Mouse (Mus musculus) liver, postnatal 0 days (tissue): ENCODE data around the gene Sh2d4b.

Source experiments
- CTCF ChIP-seq: sonication (generic); IDR thresholded peaks from 2 replicates; pipeline ENCODE4 v1.5.1; 2016; ENCODE audit warnings: antibody characterized with exemption, low read depth
- EP300 ChIP-seq: IDR thresholded peaks from 2 replicates; pipeline ENCODE4 v1.6.1; 2016; ENCODE audit warnings: antibody characterized with exemption, low read depth, mild to moderate bottlenecking

DNA sequence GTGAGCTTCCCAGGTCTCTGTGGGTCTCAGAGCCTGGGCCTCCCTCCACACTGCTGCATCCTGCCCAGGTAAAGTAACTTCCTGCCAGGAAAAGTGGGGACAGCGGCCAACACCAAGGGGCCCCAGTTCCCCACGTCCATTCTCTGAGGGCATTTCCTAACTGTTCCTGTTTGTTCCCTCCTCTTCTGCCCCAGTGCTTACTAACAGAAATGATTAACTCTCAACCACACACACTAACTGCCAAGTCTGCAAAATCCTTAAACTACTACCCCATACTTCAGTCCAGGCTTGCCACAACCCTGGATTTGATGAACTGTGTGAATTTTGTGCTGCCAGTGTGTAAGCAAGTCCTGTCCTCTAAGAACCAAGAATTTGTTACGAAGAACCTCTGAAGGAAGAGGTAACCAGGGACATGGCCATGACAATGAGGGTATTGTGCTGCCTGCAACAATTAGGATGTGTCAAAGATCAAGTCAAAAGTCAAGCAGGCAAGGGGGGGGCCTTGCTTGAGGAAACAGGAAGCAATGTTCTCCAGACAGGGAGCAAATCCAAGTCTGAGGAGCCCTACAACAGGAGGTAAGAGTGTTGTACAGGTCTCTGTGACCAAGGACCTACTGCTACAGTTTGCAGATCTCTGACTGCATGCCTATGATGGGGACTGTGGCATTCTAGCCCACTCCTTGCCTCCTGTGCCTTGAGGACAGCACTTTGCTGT lies 38.2 kb upstream of the Sh2d4b start:
- TF ChIP-seq CTCF (no peak), EP300 (no peak)
